Mouse (Mus musculus) MEL (cell line): ENCODE measurements around the gene Ncstn. TPM values are rescaled to one million over a fixed set of nuclear protein-coding genes. Genes with fewer than 3 reads are reported as not detected.

Source experiments
- DNase-seq: peaks from one replicate; pipeline ENCODE4 v3.0.0; 2011; ENCODE audit warnings: low read depth, low spot score
- H3K27ac ChIP-seq: 2 replicates; pipeline ENCODE4 v1.5.1; 2012; ENCODE audit warnings: low read depth, mild to moderate bottlenecking, control low read depth, low read length, moderate library complexity; ENCODE audit not compliant: control insufficient read depth
- H3K27me3 ChIP-seq, 2 experiments: fragments of 150-350 bp in 1 of 2; sonication (generic) in 1 of 2; 2 replicates each; pipeline ENCODE4 v1.6.1; 2012; ENCODE audit warnings: low read length in 2 of 2, mild to moderate bottlenecking in 2 of 2, improper control_type of control experiment in 1 of 2, moderate library complexity in 1 of 2; ENCODE audit not compliant: insufficient read depth in 2 of 2, control insufficient read depth in 1 of 2
- H3K36me3 ChIP-seq, 2 experiments: 2 replicates each; pipeline ENCODE4 v1.6.1; 2012 to 2014; ENCODE audit warnings: low read length in 2 of 2, improper control_type of control experiment in 1 of 2, inconsistent platforms in 1 of 2, mild to moderate bottlenecking in 1 of 2; ENCODE audit not compliant: insufficient read depth in 2 of 2, control insufficient read depth in 1 of 2
- H3K4me1 ChIP-seq, 2 experiments: fragments of 150-350 bp in 1 of 2; sonication (generic) in 1 of 2; 2 replicates each; pipeline ENCODE4 v1.6.1; 2012; ENCODE audit warnings: low read length in 2 of 2, improper control_type of control experiment in 1 of 2, mild to moderate bottlenecking in 1 of 2; ENCODE audit not compliant: insufficient read depth in 2 of 2, control insufficient read depth in 1 of 2
- H3K4me3 ChIP-seq, 2 experiments: fragments of 150-350 bp in 1 of 2; sonication (generic) in 1 of 2; 2 replicates each; pipeline ENCODE4 v1.5.1; 2012; ENCODE audit warnings: low read depth in 2 of 2, low read length in 2 of 2, mild to moderate bottlenecking in 2 of 2, moderate library complexity in 2 of 2, control low read depth in 1 of 2, improper control_type of control experiment in 1 of 2; ENCODE audit not compliant: control insufficient read depth in 1 of 2, insufficient read depth in 1 of 2
- H3K79me2 ChIP-seq: 2 replicates; pipeline ENCODE4 v1.6.1; 2012; ENCODE audit warnings: mild to moderate bottlenecking, low read length, moderate library complexity; ENCODE audit not compliant: control insufficient read depth, poor library complexity, insufficient read depth
- H3K9ac ChIP-seq: 2 replicates; pipeline ENCODE4 v1.6.1; 2012; ENCODE audit warnings: low read depth, mild to moderate bottlenecking, control low read depth, low read length, moderate library complexity; ENCODE audit not compliant: control insufficient read depth, poor library complexity, severe bottlenecking
- H3K9me3 ChIP-seq: fragments of 150-350 bp; sonication (generic); replicated peaks from 2 replicates; pipeline ENCODE4 v1.6.1; 2012; ENCODE audit warnings: mild to moderate bottlenecking, low read length, improper control_type of control experiment, moderate library complexity; ENCODE audit not compliant: insufficient read depth
- BHLHE40 ChIP-seq: IDR thresholded peaks from 2 replicates; pipeline ENCODE4 v1.6.1; 2012; ENCODE audit warnings: low read depth, mild to moderate bottlenecking, inconsistent platforms, low read length, improper control_type of control experiment, borderline replicate concordance
- CHD1 ChIP-seq: IDR thresholded peaks from 2 replicates; pipeline ENCODE4 v1.6.1; 2012; ENCODE audit warnings: low read depth, mild to moderate bottlenecking, inconsistent platforms, low read length, improper control_type of control experiment
- CHD2 ChIP-seq: IDR thresholded peaks from 2 replicates; pipeline ENCODE4 v1.6.1; 2011; ENCODE audit warnings: low read length, improper control_type of control experiment
- CTCF ChIP-seq, 3 experiments: IDR thresholded peaks in 2 of 3; conservative IDR thresholded peaks in 1 of 3; 2 replicates each; pipeline ENCODE4 v1.5.1; 2011 to 2012; ENCODE audit warnings: low read length in 3 of 3, low read depth in 2 of 3, mild to moderate bottlenecking in 2 of 3, improper control_type of control experiment in 1 of 3, inconsistent platforms in 1 of 3, mixed read lengths in 1 of 3, moderate library complexity in 1 of 3; ENCODE audit not compliant: control insufficient read depth in 1 of 3, insufficient read depth in 1 of 3, poor library complexity in 1 of 3, severe bottlenecking in 1 of 3
- ELF1 ChIP-seq: IDR thresholded peaks from 2 replicates; pipeline ENCODE4 v1.6.1; 2014; ENCODE audit warnings: low read depth, mild to moderate bottlenecking, inconsistent platforms, low read length, improper control_type of control experiment, moderate library complexity
- GABPA ChIP-seq: IDR thresholded peaks from 2 replicates; pipeline ENCODE4 v1.6.1; 2012; ENCODE audit warnings: low read depth, mild to moderate bottlenecking, inconsistent platforms, low read length, improper control_type of control experiment, moderate library complexity
- HCFC1 ChIP-seq: IDR thresholded peaks from 2 replicates; pipeline ENCODE4 v1.6.1; 2012; ENCODE audit warnings: low read depth, mild to moderate bottlenecking, inconsistent platforms, low read length, improper control_type of control experiment, moderate library complexity
- KAT2A ChIP-seq: conservative IDR thresholded peaks from 2 replicates; pipeline ENCODE4 v1.6.1; 2012; ENCODE audit warnings: low read depth, low read length, improper control_type of control experiment, inconsistent platforms
- MAFK ChIP-seq: IDR thresholded peaks from 2 replicates; pipeline ENCODE4 v1.6.1; 2011; ENCODE audit warnings: low read depth, mild to moderate bottlenecking, low read length, improper control_type of control experiment, borderline replicate concordance
- MAX ChIP-seq: IDR thresholded peaks from 2 replicates; pipeline ENCODE4 v1.6.1; 2011; ENCODE audit warnings: low read length, improper control_type of control experiment
- MXI1 ChIP-seq: IDR thresholded peaks from 2 replicates; pipeline ENCODE4 v1.6.1; 2011; ENCODE audit warnings: mild to moderate bottlenecking, low read depth, low read length, improper control_type of control experiment
- MYB ChIP-seq: IDR thresholded peaks from 2 replicates; pipeline ENCODE4 v1.6.1; 2011; ENCODE audit warnings: mild to moderate bottlenecking, low read depth, low read length, improper control_type of control experiment
- MYC ChIP-seq: IDR thresholded peaks from 2 replicates; pipeline ENCODE4 v1.6.1; 2011; ENCODE audit warnings: low read depth, mild to moderate bottlenecking, low read length, improper control_type of control experiment, moderate library complexity
- POLR2A ChIP-seq, 2 experiments: IDR thresholded peaks; 2 replicates each; pipeline ENCODE4 v1.6.1; 2011 to 2012; ENCODE audit warnings: low read length in 2 of 2, mild to moderate bottlenecking in 2 of 2, control low read depth in 1 of 2, improper control_type of control experiment in 1 of 2, low read depth in 1 of 2, moderate library complexity in 1 of 2; ENCODE audit not compliant: control insufficient read depth in 1 of 2, insufficient read depth in 1 of 2, poor library complexity in 1 of 2
- POLR2AphosphoS2 ChIP-seq: IDR thresholded peaks from 2 replicates; pipeline ENCODE4 v1.6.1; 2011; ENCODE audit warnings: low read length, improper control_type of control experiment
- RAD21 ChIP-seq: IDR thresholded peaks from 2 replicates; pipeline ENCODE4 v1.6.1; 2011; ENCODE audit warnings: mild to moderate bottlenecking, low read depth, low read length, improper control_type of control experiment
- SIN3A ChIP-seq: IDR thresholded peaks from 2 replicates; pipeline ENCODE4 v1.6.1; 2012; ENCODE audit warnings: low read length, improper control_type of control experiment, inconsistent platforms
- SMC3 ChIP-seq: IDR thresholded peaks from 2 replicates; pipeline ENCODE4 v1.6.1; 2011; ENCODE audit warnings: low read depth, low read length, improper control_type of control experiment
- TAL1 ChIP-seq: IDR thresholded peaks from 2 replicates; pipeline ENCODE4 v1.6.1; 2012; ENCODE audit warnings: mild to moderate bottlenecking, inconsistent platforms, low read length, moderate library complexity, mixed read lengths
- UBTF ChIP-seq: IDR thresholded peaks from 2 replicates; pipeline ENCODE4 v1.6.1; 2012; ENCODE audit warnings: low read depth, mild to moderate bottlenecking, inconsistent platforms, low read length, improper control_type of control experiment, moderate library complexity, borderline replicate concordance; ENCODE audit not compliant: insufficient read depth
- USF1 ChIP-seq: IDR thresholded peaks from 2 replicates; pipeline ENCODE4 v1.6.1; 2014; ENCODE audit warnings: low read depth, mild to moderate bottlenecking, inconsistent platforms, low read length, improper control_type of control experiment, moderate library complexity
- ZNF384 ChIP-seq: IDR thresholded peaks from 2 replicates; pipeline ENCODE4 v1.6.1; 2012; ENCODE audit warnings: low read depth, mild to moderate bottlenecking, inconsistent platforms, low read length, improper control_type of control experiment
- polyA plus RNA-seq, 2 experiments: library from polyadenylated mRNA; stranded (reverse) in 1 of 2; unstranded in 1 of 2; fragments of >175 nt in 1 of 2; fragments of >200 nt in 1 of 2; gene quantifications; 2 replicates each; pipeline versions ENCODE4 v1.2.1 to v1.2.4; 2012; ENCODE audit warnings: low replicate concordance in 2 of 2, low read depth in 1 of 2; ENCODE audit not compliant: insufficient read length in 2 of 2, insufficient read depth in 1 of 2, missing spikeins in 1 of 2
- total RNA-seq: library from RNA; depleted of rRNA; stranded (reverse); fragments of 300-350 nt; gene quantifications from 2 replicates; pipeline ENCODE4 v1.2.3, GENCODE M21; 2012

Gene Ncstn
- total and polyA plus RNA-seq, 3 experiments: 9.9 to 38.5 TPM; not detected in 1

GRCm38 (mm10) chr1:172057491-172057921, 25.1 kb downstream of the Ncstn start, which contains the start of gene Nhlh1:
TSS of gene Nhlh1 (minus strand) at chr1:172057573.
- DNase-seq: no peak
- no peak within 1 kb of the TSS for H3K9ac ChIP-seq
- H3K36me3 ChIP-seq: no peaks in the 10 kb centered on the region; a peak in 1 of 4 replicates
- H3K4me1 ChIP-seq: no peaks in the 10 kb centered on the region
- no peak for TF ChIP-seq GABPA
- TF ChIP-seq ELF1: no peak
- TF ChIP-seq KAT2A: no peak
- TF ChIP-seq MYC: no peak
- no peak for TF ChIP-seq HCFC1
- TF ChIP-seq ZNF384: no peak
- TF ChIP-seq MAFK: no peak
- no peak for TF ChIP-seq UBTF
- H3K27ac ChIP-seq: no peak within 1 kb of the TSS
- no peaks in the 10 kb centered on the region for H3K9me3 ChIP-seq
- no peaks in the 10 kb centered on the region for H3K79me2 ChIP-seq
- no peaks in the 10 kb centered on the region; a peak in 1 of 4 replicates for H3K27me3 ChIP-seq
- no peak within 1 kb of the TSS for H3K4me3 ChIP-seq

GRCm38 (mm10) chr1:172056251-172056650, 26.3 kb downstream of the Ncstn start:
- H3K4me1 ChIP-seq: no peaks in the 10 kb centered on the region
- H3K36me3 ChIP-seq: no peaks in the 10 kb centered on the region
- H3K4me3 ChIP-seq: no peak overlapping the region
- no peaks in the 10 kb centered on the region for H3K79me2 ChIP-seq
- no peak overlapping the region for H3K9ac ChIP-seq
- H3K9me3 ChIP-seq: no peaks in the 10 kb centered on the region
- no peak for DNase-seq
- H3K27ac ChIP-seq: no peak overlapping the region
- H3K27me3 ChIP-seq: no peaks in the 10 kb centered on the region; a peak in 1 of 4 replicates
- TF ChIP-seq ZNF384 (no peak), POLR2AphosphoS2 (no peak), HCFC1 (no peak), MXI1 (no peak), TAL1 (no peak)

GRCm38 (mm10) chr1:172053541-172054440, 28.8 kb downstream of the Ncstn start:
- no peaks in the 10 kb centered on the region; a peak in 1 of 4 replicates for H3K27me3 ChIP-seq
- TF ChIP-seq MAFK (no peak), BHLHE40 (no peak), SIN3A (no peak), CHD1 (no peak), RAD21 (no peak), ELF1 (no peak), CTCF (IDR thresholded peaks at IDR 0.05 in 2 of 3, conservative IDR thresholded peaks at IDR 0.05 in 1 of 3; ENCODE audit: control insufficient read depth in 1 of 3, insufficient read depth in 1 of 3, low read depth in 2 of 3, low read length in 3 of 3, poor library complexity in 1 of 3, severe bottlenecking in 1 of 3) (no peak), MYB (no peak), SMC3 (no peak), MYC (no peak), POLR2A (IDR thresholded peaks at IDR 0.05; ENCODE audit: control insufficient read depth in 1 of 2, insufficient read depth in 1 of 2, low read depth in 1 of 2, low read length in 2 of 2, poor library complexity in 1 of 2) (no peak), CHD2 (no peak), USF1 (no peak), TAL1 (no peak), MAX (no peak)
- H3K9me3 ChIP-seq: no peaks in the 10 kb centered on the region
- no peaks in the 10 kb centered on the region for H3K79me2 ChIP-seq
- H3K4me1 ChIP-seq: no peaks in the 10 kb centered on the region
- H3K9ac ChIP-seq: no peak overlapping the region
- no peak overlapping the region for H3K4me3 ChIP-seq
- H3K27ac ChIP-seq: no peak overlapping the region
- no peaks in the 10 kb centered on the region for H3K36me3 ChIP-seq
- no peak for DNase-seq
